19 mouse cellular contexts compared by ENCODE assay signal in genomic region chr12:77313502-77313901, GRCm38 (mm10).
"Had no signal": no experiment of that assay in that cellular context is flagged by ENCODE, and none has a peak within 500 bp of the region (broad histone marks: within the 10 kb centered on the region; RNA-seq: fewer than 3 reads in every experiment).

No protein-coding gene starts in this region.

- DNase-seq: kidney, adult 18-20 months; kidney, adult 9 months; kidney, postnatal 14 days; layer of hippocampus, adult 9-11 months; liver, postnatal 0 days; lung, embryonic 14.5 days; lung, postnatal 10 days; lung, postnatal 4 days; midbrain, embryonic 14.5 days; retina, postnatal 1 day; right cerebral cortex, postnatal 25 days; spleen, adult 18-20 months; thymus, postnatal 25 days had no signal

- H3K4me3 ChIP-seq: layer of hippocampus, adult 2 months; limb, embryonic 10.5 days; limb, embryonic 13.5 days; neural tube, embryonic 13.5 days; stomach, embryonic 15.5 days had no signal

- H3K9me3 ChIP-seq: limb, embryonic 10.5 days; limb, embryonic 13.5 days; neural tube, embryonic 13.5 days; stomach, embryonic 15.5 days had no signal

- H3K27ac ChIP-seq: layer of hippocampus, adult 2 months; limb, embryonic 10.5 days; limb, embryonic 13.5 days; liver, embryonic 14.5 days; neural tube, embryonic 13.5 days; stomach, embryonic 15.5 days had no signal

- H3K4me1 ChIP-seq: limb, embryonic 10.5 days; limb, embryonic 13.5 days; neural tube, embryonic 13.5 days; stomach, embryonic 15.5 days had no signal

- H3K9ac ChIP-seq: limb, embryonic 13.5 days; liver, embryonic 14.5 days; liver, postnatal 0 days; lung, embryonic 14.5 days; neural tube, embryonic 13.5 days; stomach, embryonic 15.5 days had no signal

- H3K27me3 ChIP-seq: limb, embryonic 13.5 days; neural tube, embryonic 13.5 days; stomach, embryonic 15.5 days had no signal

- H3K36me3 ChIP-seq: limb, embryonic 10.5 days; limb, embryonic 13.5 days; neural tube, embryonic 13.5 days; stomach, embryonic 15.5 days had no signal
